Mouse (Mus musculus) heart, adult 9 months (tissue): ENCODE data around the gene Ghrl.
"Not testable (repeated sequence)": the region's sequence is repeated elsewhere in the genome, so short reads cannot be mapped to it uniquely, and the experiment has no call there.

Experiments used
- DNase-seq, 2 experiments: peaks; one replicate each; pipeline ENCODE4 v3.0.0; 2022; ENCODE audit warnings: low spot score in 2 of 2

Gene Ghrl

GRCm38 (mm10) chr6:113719878-113720277 lies at the start of gene Ghrl:
Ghrl (minus strand) TSS chr6:113719880.
- no peak for DNase-seq

GRCm38 (mm10) chr6:113768804-113769203 lies 49.1 kb upstream of the Ghrl start:
- DNase-seq: no peak

GRCm38 (mm10) chr6:113761644-113762043 lies 42.0 kb upstream of the Ghrl start:
- peak; percentile 29 to 36 for DNase-seq

- DNase-seq: no peak
Observed at GRCm38 (mm10) chr6:113749119-113749685, 29.5 kb upstream of the Ghrl start.

GRCm38 (mm10) chr6:113748351-113748750 lies 28.7 kb upstream of the Ghrl start:
- no peak for DNase-seq

DNA sequence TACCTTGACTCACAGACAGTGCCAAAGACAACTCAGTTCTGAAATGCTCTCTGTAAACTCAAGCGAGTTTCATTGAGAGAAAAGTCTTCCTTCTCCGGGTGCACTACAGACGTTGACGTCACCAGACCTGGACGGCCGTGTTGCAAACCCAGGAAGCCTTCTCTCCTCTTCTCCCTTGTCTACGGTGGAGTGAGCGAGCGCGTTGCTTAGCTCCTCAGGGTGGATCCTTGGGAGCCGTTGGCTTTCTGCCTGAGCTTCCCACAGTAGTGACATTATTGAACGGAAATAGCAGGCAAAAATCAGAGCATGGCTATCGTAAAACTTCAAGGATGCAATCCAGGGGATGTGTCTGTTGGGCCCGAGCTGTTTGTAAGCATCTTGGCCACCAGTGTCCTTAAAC lies 27.6 kb upstream of the Ghrl start:
- DNase-seq: no peak

DNA sequence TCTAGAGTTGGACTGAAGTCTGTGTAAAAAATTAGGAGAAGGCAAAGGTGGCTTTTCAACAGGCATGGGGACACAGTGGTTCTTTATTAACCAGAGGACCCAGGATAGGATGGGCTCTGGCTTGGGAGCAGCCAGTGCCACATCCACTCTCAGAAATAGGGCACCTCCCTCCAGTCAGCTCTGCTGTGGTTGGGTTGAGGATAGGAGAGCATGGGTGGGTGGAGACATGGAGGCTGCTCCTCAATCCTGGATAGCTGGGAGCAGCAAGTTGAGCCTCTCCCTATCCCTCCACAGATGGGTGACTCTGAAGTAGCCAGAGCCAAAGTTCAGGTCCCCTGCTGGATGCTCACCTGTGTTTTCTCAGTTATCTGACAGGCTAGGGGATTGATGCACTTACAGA lies 25.4 kb upstream of the Ghrl start:
- DNase-seq: no peak

GRCm38 (mm10) chr6:113743111-113743510 lies 23.4 kb upstream of the Ghrl start:
- DNase-seq: no peak

DNA sequence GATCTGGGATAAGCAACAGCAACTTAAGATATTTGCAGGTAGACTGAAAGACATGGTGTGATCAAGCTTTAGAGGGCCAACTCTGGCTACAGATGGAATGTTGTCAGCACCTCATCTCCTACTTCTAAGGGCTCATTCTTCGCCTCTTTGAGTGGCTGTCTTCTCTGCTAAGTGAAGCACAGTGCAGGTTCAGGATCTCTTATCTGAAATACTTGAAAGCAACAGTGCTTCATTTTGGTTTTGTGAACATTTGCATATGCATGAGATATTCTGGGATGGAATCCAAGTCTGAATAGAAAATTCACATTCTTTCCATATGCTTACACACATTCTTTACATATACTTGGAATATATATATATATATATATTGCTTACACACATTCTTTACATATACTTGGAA lies 22.6 kb upstream of the Ghrl start:
- no peak for DNase-seq

- DNase-seq: peak; percentile 17 to 33
Observed at GRCm38 (mm10) chr6:113741425-113741824, 21.7 kb upstream of the Ghrl start.

- DNase-seq: peak; percentile 76 to 80
Observed at GRCm38 (mm10) chr6:113740236-113741217, 20.8 kb upstream of the Ghrl start, which contains the start of gene Sec13. Sec13 (minus strand) TSS chr6:113740743.

DNA sequence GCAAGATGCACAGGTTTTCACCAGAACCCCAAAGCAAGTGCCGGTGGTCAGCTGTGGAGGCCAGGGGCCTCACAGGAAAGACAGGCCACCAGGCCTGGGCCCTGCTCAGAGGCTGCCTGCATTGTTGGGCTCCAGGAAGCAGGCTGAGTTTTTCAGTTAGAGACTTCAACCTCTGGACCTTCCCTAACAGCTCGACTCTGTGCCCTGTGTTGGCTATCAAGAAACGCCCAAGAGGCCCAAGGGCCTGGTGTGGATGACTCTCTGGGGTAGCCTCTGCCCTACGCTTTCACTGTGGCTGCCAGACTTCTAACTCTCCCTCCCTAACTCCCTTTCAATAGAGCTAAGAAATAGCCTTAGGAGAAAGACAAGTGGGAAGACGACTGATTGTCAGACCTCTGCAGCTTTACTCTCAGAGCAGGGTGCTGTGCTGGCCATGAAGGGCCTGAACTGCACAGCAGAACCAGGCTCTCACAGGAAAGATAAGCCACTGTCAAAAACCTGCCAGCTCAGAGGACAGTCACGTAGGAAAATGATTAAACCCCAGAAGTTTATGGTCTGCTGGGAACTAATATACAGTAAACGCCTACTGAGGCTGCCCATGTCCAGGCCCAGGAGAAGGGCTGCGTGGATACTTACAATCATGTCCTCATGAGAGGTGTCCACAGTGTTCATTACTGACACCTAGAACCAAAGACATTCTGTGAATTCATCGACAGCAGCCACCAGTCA lies 17.8 kb upstream of the Ghrl start:
- DNase-seq: no peak

DNA sequence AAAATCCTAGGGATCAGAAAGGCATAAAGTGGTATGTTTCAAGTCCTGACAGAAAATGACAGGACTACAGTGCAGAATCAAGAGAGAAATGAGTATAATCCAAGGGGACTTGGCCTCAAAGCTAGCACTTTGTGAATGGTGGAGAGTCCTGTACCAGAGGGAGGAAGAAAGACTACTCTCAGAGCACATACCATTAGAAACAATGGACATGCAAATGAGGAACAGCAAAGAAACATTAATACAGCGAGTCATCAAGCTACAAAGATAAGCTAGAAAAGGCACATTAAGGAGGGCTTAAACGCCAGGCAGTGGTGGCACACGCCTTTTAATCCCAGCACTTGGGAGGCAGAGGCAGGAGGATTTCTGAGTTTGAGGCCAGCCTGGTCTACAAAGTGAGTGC lies 11.6 kb upstream of the Ghrl start:
- DNase-seq: no peak

GRCm38 (mm10) chr6:113728181-113728580 lies 8.5 kb upstream of the Ghrl start:
- no peak for DNase-seq

- DNase-seq: no peak
Observed at GRCm38 (mm10) chr6:113721061-113721460, 1.4 kb upstream of the Ghrl start.

DNA sequence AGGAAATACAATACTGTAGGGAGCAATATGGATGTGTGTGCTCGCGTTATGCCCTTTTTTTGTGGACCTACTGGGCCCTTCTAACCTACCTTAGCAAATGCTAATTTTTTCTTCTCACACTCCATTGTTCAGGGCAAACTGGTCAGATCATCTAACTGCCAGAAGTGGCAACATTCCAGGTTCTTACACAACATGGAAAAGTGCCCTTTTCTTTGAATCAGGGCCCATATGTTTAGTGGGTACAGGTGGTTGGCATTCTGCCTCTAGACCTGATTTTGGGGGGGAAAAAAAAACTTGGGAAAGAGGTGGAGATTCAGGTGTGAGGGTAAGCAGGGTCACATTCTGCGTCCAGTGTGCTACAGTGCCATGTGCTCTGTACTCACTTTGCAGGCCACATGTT lies 2.1 kb downstream of the Ghrl start:
- no peak for DNase-seq

DNA sequence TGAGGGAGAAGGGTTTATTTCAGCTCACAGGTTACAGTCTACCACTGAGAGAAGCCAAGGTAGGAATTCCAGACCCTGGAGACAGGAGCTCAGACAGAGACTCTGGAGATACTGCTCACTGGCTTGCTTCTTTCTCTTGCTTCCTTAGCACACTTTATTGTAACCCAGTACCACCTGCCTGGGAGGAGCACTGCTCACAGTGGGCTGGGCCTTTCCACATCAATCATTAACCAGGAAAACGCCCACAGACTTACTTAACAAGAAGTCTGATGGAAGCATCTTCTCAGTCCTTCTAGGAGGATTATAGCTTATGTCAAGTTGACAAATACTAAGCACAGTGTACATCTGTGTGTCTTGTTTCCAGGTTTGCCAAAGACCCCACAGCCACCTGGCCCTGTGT lies 4.9 kb downstream of the Ghrl start:
- DNase-seq: no peak

DNA sequence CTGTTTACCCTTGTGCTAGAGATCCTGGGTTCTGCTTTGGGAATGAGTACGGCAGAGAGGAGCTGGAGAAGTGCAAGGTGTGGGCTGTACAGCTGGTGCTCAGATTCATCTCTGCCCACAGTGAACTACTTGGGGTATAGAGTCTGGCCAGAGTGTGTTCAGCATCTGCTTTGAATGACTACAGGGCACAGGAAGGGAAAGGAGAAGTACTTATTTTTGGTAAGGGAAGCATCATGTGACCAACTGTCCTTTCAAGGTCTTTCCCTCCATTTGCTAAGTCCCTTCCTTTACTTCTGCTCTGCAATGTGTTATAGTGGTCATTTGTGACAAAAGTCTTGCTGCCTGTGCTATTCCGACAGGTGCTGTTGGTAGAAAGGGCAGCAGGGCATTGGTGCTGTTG lies 5.4 kb downstream of the Ghrl start:
- peak in 1 of 2 experiments; percentile 32 for DNase-seq

DNA sequence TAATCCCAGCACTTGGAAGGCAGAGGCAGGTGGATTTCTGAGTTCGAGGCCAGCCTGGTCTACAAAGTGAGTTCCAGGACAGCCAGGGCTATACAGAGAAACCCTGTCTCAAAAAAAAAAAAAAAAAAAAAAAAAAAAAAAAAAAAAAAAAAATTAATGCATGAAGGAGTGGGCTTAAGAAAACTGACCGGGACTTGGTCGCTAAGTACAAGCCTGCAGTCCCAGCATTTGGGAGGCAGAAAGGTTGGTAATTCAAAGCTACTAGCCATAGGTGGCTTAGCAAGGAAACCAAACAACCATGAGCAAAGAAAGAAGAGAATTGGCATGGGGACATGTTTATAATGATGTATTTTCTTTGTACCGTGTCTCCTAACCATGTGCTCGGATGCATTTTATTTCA lies 6.3 kb downstream of the Ghrl start:
- DNase-seq: not testable (repeated sequence)

DNA sequence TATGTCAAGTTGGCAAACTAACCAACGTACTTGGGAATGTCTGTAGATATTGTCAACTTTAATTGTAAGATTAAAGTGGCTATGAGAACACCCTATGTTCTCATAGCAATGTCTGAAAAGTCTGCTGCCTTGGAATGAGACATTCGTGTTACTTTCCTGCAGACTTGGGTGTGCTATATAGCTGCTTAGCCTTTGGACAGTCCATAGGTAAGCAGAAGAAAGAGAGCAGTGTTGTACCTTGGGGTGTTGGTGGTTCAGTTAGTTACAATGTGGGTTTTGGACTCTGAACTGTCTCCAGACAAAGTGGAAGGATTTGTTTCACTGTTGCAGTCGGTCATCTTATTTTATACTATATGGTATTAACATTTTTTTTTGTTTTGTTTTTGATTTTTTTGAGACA lies 7.0 kb downstream of the Ghrl start:
- no peak for DNase-seq

DNA sequence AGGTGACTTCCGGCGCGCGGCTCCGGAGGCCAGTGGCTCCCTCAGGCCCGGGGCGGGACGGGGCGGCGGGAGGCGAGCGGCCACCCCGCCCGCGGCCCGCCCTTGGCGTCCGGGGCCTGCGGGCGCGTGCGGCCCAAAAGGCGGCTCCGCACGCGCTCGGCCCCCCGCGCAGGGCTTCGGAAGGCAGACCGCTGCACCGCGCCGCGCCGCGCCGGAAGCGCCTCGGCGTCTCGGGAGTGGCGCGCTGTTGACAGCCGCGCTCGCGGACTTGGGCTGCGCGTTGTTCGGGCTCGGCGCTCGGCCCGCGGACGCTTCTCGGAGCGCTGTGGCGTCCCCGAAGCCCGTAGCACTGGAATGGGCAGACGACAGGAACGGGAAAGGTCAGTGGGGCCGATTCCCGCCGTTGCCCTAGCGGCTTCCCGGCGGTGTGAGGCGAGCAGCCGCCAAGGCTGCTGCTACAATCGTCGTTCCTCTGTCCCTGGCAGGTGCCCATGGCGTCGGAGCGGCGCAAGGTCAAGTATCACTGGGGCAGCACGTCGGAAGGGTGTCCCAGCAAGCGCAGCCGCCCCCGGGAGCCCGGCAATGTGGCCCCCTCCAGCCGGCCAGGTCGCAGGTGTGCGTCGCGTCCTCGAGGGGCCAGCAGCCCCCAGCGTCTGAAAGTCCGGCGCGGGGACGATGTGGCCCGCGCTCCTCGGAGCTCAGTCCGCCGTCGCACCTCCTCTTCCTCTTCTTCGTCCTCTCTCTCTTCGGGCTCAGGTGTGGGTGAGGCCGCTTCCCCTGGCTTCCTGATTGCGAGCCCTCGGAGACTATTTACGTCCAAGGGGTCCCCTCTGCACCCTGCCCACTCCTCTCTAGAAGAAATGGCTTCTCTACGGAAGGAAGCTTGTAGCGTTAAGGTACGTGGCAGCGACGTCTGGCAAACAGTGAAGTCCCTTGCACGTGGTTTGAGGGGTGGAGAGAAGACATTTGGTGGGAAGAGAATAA lies 22.2 kb downstream of the Ghrl start:
- DNase-seq: peak in 1 of 2 experiments; percentile 35
